Mouse (Mus musculus) hindbrain, embryonic 15.5 days (tissue): ENCODE results near the gene Crbn. TPM values are rescaled to one million over a fixed set of nuclear protein-coding genes. Genes with fewer than 3 reads are reported as not detected.

Experiments
- ATAC-seq: fragments of 200-750 bp; cut with Nextera tagmentation; 2 replicates; pipeline ENCODE4 v1.8.0; 2017; ENCODE audit warnings: low read depth, moderate number of reproducible peaks, moderate TSS enrichment; ENCODE audit not compliant: low FRiP score
- H3K27ac ChIP-seq: fragments of 300-500 bp; sonication (generic); replicated peaks from 2 replicates; pipeline ENCODE4 v1.5.1; 2015; ENCODE audit warnings: mild to moderate bottlenecking, inconsistent platforms
- H3K27me3 ChIP-seq: fragments of 300-500 bp; sonication (generic); 2 replicates; pipeline ENCODE4 v1.6.1; 2015; ENCODE audit warnings: control low read depth, inconsistent platforms
- H3K36me3 ChIP-seq: fragments of 300-500 bp; sonication (generic); 2 replicates; pipeline ENCODE4 v1.6.1; 2015; ENCODE audit warnings: control low read depth, inconsistent platforms
- H3K4me1 ChIP-seq: fragments of 300-500 bp; sonication (generic); replicated peaks from 2 replicates; pipeline ENCODE4 v1.6.1; 2015; ENCODE audit warnings: control low read depth, inconsistent platforms
- H3K4me2 ChIP-seq: fragments of 300-500 bp; sonication (generic); 2 replicates; pipeline ENCODE4 v1.6.1; 2015; ENCODE audit warnings: moderate library complexity, mild to moderate bottlenecking, inconsistent platforms
- H3K4me3 ChIP-seq: fragments of 300-500 bp; sonication (generic); 2 replicates; pipeline ENCODE4 v1.5.1; 2015; ENCODE audit warnings: mild to moderate bottlenecking, inconsistent platforms
- H3K9ac ChIP-seq: fragments of 300-500 bp; sonication (generic); 2 replicates; pipeline ENCODE4 v1.6.1; 2015; ENCODE audit warnings: inconsistent platforms
- H3K9me3 ChIP-seq: fragments of 300-500 bp; sonication (generic); 2 replicates; pipeline ENCODE4 v1.6.1; 2016; ENCODE audit warnings: control low read depth, inconsistent platforms
- WGBS: fragments of 180-500 bp; shearing (Covaris S2); methylation state at CpG from one replicate; pipeline ENCODE4 v1.1.7; 2015; 5-methylcytosine and 5-hydroxymethylcytosine counted together
- polyA plus RNA-seq: library from polyadenylated mRNA; unstranded; fragments of >200 nt; fragmentation: Nextera tagmentation; extraction: Ambion mirVana; gene quantifications from 2 replicates; pipeline ENCODE4 v1.2.1, GENCODE M21; 2015

Crbn gene
- polyA plus RNA-seq, 1 experiment from 2014 or later, result 61.8 TPM

DNA sequence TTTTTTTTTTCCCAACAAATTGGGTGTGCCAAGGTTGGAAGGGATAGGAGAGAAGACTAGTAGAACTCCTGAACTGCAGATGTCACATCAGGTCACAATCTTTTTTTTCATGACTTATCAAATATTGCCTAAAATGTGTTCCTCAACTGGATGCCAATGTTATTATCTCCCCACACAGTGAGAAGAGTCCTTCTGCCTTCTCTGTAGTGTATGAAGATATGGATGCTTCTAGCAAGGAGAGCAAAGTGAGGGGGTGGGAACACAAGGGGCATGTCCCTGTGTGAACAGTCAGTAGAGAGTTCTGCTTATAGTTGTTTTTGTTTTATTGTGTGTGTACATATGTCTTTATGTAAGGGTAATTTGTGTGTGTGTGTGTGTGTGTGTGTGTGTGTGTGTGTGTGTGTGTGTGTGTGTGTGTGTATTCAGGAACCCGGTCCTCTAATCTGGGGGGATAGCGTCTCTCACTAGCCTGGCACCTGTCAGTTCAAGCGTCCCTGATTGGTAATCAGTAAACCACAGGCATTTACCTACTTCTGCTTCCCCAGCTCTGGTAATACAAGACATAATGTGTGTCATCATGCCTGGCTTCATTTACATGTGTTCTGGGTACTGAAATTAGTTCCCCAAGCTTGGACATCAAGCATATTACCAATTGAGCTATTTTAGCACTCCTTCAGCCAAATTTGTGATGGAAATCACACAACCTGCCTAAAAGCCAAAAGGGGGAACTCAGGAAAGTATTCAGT lies 39.2 kb downstream of the Crbn start:
- ATAC-seq, result no peak
- Histone ChIP-seq H3K4me1 (no peaks in the 10 kb centered on the region), H3K9ac (no peak overlapping the region), H3K27ac (no peak overlapping the region), H3K9me3 (no peaks in the 10 kb centered on the region), H3K27me3 (no peaks in the 10 kb centered on the region), H3K36me3 (no peaks in the 10 kb centered on the region), H3K4me2 (no peak overlapping the region), H3K4me3 (no peak overlapping the region)
- WGBS, result 86% methylated on average over 3 of the region's 3 CpGs

- no peak for ATAC-seq
- no peaks in the 10 kb centered on the region for H3K36me3 ChIP-seq
- WGBS, result 81% methylated on average over 3 of the region's 3 CpGs
- H3K4me1 ChIP-seq, result no peaks in the 10 kb centered on the region
- H3K9me3 ChIP-seq, result no peaks in the 10 kb centered on the region
- no peak overlapping the region for H3K27ac ChIP-seq
- no peak overlapping the region for H3K4me2 ChIP-seq
- no peak overlapping the region for H3K9ac ChIP-seq
- H3K27me3 ChIP-seq, result no peaks in the 10 kb centered on the region
- H3K4me3 ChIP-seq, result no peak overlapping the region
Measured at GRCm38 (mm10) chr6:106758299-106758698, 41.6 kb downstream of the Crbn start.

- Histone ChIP-seq H3K9ac (no peak overlapping the region), H3K4me3 (no peak overlapping the region), H3K4me1 (no peaks in the 10 kb centered on the region), H3K27me3 (no peaks in the 10 kb centered on the region), H3K36me3 (no peaks in the 10 kb centered on the region), H3K9me3 (no peaks in the 10 kb centered on the region), H3K27ac (no peak overlapping the region), H3K4me2 (no peak overlapping the region)
- ATAC-seq, result no peak
- WGBS, result 64% methylated on average over 7 of the region's 7 CpGs
Measured at GRCm38 (mm10) chr6:106750291-106750690, 49.6 kb downstream of the Crbn start.

DNA sequence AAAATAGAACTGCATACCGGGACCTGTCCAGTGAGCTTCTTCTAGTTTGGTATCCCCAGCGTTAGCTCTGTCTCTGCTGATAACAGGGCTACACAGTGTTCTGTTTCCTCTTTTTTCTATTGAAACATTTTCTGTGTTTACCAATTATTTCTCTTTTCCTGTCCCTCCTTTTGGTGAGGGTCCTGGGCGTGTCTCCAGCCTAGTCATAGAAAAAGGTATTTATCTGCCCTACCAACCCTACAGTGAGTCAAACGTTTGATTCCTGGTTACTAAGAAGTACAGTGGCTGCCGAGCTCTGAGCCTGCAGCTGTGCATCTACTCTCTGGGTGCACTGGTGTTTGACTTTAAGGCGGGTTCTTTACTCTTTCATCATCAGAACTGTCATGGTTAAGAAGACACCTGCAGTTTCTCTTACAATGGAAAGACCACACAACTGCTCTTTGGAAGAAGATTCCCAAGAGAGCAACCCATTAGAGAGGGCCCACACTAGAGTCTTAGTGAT lies 50.9 kb downstream of the Crbn start, which contains the start of gene Il5ra:
TSS of gene Il5ra (minus strand) at position 151 of the 502 bp plus-strand sequence.
- Histone ChIP-seq H3K4me2 (no peak within 1 kb of the TSS), H3K27ac (no peak within 1 kb of the TSS), H3K9ac (no peak within 1 kb of the TSS), H3K9me3 (no peaks in the 10 kb centered on the region), H3K27me3 (no peaks in the 10 kb centered on the region), H3K4me1 (no peaks in the 10 kb centered on the region), H3K36me3 (no peaks in the 10 kb centered on the region), H3K4me3 (no peak within 1 kb of the TSS)
- WGBS, result 78% methylated on average over 6 of the region's 6 CpGs
- ATAC-seq, result no peak

GRCm38 (mm10) chr6:106747804-106748203 lies 52.1 kb downstream of the Crbn start:
- Histone ChIP-seq H3K27ac (no peak overlapping the region), H3K9ac (no peak overlapping the region), H3K4me3 (no peak overlapping the region), H3K9me3 (no peaks in the 10 kb centered on the region), H3K4me2 (no peak overlapping the region), H3K27me3 (no peaks in the 10 kb centered on the region), H3K36me3 (no peaks in the 10 kb centered on the region), H3K4me1 (no peaks in the 10 kb centered on the region)
- no peak for ATAC-seq
- WGBS, result 84% methylated on average over 3 of the region's 3 CpGs

DNA sequence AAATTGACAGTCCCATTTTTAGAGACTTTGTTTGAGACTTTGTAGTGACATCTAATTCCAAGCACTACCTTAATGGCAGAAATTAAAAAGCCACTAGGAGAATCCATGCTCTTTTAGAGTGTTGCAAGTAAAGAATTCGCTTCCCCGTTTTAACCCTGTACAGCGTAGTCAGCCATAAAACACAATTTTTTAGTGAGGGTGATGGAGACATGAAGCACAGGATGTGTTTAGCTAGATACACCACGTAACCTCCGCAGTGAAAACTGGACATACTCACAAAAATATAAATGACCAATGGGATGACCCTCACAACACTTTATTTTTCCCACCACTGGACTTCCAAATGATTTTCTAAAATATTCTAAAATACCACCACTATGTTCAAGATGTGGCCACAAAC lies 52.6 kb downstream of the Crbn start:
- no peaks in the 10 kb centered on the region for H3K27me3 ChIP-seq
- WGBS, result 96% methylated on average over 5 of the region's 5 CpGs

DNA sequence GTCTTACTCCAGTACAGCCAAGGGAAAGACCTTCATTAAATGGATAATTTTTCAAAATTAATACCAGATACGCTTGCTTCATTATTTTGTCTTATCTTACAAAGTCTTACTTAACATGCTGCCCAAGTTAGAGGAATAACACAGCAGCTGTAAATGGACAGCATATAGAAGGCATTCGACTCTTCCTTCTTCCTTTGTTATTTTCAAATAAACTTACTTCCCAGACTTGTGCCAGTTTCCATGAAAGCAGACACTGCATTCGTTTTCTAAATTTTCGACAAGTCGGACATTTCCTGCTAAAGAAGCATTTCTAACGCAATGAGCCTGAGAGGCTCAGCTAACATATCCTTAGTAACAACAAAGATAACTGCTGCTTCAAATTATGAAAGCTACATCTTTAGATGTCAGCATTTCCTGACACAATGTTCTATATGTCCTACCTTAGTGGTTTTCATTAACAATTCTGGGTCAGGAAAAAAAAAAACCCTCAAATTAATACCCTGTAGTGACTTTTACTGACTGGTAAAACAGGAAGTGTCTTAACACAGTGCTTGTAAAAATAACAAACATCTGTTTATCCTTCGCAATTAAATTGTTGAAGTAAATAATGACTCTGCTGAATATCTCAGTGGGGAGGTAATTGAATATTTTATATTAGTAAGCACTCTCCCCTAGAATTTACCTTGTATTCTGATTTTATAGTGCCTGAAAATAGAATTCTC lies 54.0 kb downstream of the Crbn start:
- no peaks in the 10 kb centered on the region for H3K4me1 ChIP-seq
- H3K9ac ChIP-seq, result no peak overlapping the region
- H3K9me3 ChIP-seq, result no peaks in the 10 kb centered on the region
- no peak overlapping the region for H3K4me3 ChIP-seq
- no peaks in the 10 kb centered on the region for H3K27me3 ChIP-seq
- no peak overlapping the region for H3K27ac ChIP-seq
- ATAC-seq, result no peak
- no peaks in the 10 kb centered on the region for H3K36me3 ChIP-seq
- 81% methylated on average over 7 of the region's 7 CpGs for WGBS
- H3K4me2 ChIP-seq, result no peak overlapping the region

More for the DNA sequence above, 52.6 kb downstream of the Crbn start:
- Histone ChIP-seq H3K9me3 (no peaks in the 10 kb centered on the region), H3K9ac (no peak overlapping the region), H3K4me2 (no peak overlapping the region), H3K4me3 (no peak overlapping the region), H3K4me1 (no peaks in the 10 kb centered on the region), H3K36me3 (no peaks in the 10 kb centered on the region), H3K27ac (no peak overlapping the region)
- no peak for ATAC-seq

DNA sequence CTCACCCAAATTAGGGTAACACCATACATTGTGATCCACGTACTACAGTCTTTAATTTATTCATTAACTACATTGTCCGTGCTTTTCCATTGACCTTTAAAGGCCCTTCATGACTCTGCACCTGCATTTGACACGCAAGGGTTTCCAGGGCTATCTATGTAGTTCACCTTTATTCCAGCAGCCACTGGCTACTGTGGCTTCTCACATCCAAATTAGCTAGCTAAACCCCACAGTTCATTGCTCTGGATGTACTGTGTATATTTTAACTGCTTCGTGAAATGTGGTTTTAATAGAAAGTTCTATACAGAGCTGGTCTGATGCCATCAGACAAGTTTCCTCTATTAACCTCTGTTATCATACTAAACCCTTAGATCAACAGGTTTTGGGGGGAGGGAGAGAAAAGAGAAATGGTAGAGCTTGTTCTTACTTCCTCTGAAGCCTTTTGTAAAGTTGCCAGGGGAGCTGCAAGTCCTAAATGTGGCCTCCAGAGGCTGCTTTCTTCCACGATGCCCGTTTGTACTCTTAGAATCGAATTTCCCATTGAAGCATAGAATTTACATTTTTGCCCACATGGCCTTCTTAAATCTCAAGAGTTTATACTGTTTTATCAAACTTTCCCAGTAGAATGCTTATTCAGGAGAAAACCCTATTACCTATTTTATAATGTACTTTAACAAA lies 56.2 kb downstream of the Crbn start:
- no peaks in the 10 kb centered on the region for H3K27me3 ChIP-seq
- WGBS, result 80% methylated on average over 7 of the region's 7 CpGs

DNA sequence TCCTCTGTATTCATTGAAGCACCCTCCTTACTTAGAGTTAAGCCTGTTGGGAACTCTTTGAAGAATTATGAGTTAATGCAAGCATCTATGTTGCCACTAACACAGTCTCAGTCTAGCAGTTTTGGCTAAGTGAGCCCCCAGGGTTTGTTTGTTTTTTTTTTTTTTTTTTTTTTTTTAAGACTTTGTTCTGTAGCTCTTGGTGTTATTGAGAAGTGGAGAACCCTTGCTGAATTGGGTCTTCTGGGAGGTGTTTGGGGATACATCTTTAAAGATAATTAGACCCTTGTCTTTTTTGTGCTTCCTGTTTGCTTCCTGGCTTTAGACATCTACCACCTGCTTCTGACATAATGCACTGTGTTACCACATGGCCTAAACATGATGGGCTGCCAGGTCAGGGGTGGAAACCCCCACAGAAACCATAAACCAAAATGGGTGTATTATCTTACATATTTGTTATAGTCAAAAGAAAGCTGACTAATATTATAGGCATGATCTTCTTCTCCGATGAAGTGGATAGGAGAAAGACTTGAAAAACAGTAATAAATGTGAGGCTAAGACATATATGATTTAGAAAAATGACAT lies 59.5 kb downstream of the Crbn start:
- H3K27me3 ChIP-seq, result no peaks in the 10 kb centered on the region
- no peak overlapping the region for H3K4me2 ChIP-seq
- H3K27ac ChIP-seq, result no peak overlapping the region
- no peaks in the 10 kb centered on the region for H3K4me1 ChIP-seq
- 91% methylated on average over 1 of the region's 1 CpGs for WGBS
- H3K9me3 ChIP-seq, result no peaks in the 10 kb centered on the region
- H3K4me3 ChIP-seq, result no peak overlapping the region
- no peak for ATAC-seq
- no peaks in the 10 kb centered on the region for H3K36me3 ChIP-seq
- no peak overlapping the region for H3K9ac ChIP-seq

More for the DNA sequence above, 56.2 kb downstream of the Crbn start:
- H3K9ac ChIP-seq, result no peak overlapping the region
- no peak overlapping the region for H3K4me3 ChIP-seq
- H3K4me2 ChIP-seq, result no peak overlapping the region
- ATAC-seq, result no peak
- no peak overlapping the region for H3K27ac ChIP-seq
- H3K36me3 ChIP-seq, result no peaks in the 10 kb centered on the region
- no peaks in the 10 kb centered on the region for H3K9me3 ChIP-seq
- H3K4me1 ChIP-seq, result no peaks in the 10 kb centered on the region

- H3K4me1 ChIP-seq, result no peaks in the 10 kb centered on the region
- no peak overlapping the region for H3K27ac ChIP-seq
- no peaks in the 10 kb centered on the region for H3K36me3 ChIP-seq
- 77% methylated on average over 3 of the region's 3 CpGs for WGBS
- no peak overlapping the region for H3K4me2 ChIP-seq
- no peaks in the 10 kb centered on the region for H3K9me3 ChIP-seq
- ATAC-seq, result no peak
- H3K4me3 ChIP-seq, result no peak overlapping the region
- no peak overlapping the region for H3K9ac ChIP-seq
- H3K27me3 ChIP-seq, result no peaks in the 10 kb centered on the region
Measured at GRCm38 (mm10) chr6:106738229-106738628, 61.6 kb downstream of the Crbn start.

- no peaks in the 10 kb centered on the region for H3K9me3 ChIP-seq
- 89% methylated on average over 4 of the region's 4 CpGs for WGBS
- no peaks in the 10 kb centered on the region for H3K4me1 ChIP-seq
- no peak overlapping the region for H3K9ac ChIP-seq
- H3K27me3 ChIP-seq, result no peaks in the 10 kb centered on the region
- no peak overlapping the region for H3K4me2 ChIP-seq
- H3K27ac ChIP-seq, result no peak overlapping the region
- ATAC-seq, result no peak
- no peak overlapping the region for H3K4me3 ChIP-seq
- H3K36me3 ChIP-seq, result no peaks in the 10 kb centered on the region
Measured at GRCm38 (mm10) chr6:106732563-106732962, 67.3 kb downstream of the Crbn start.
